Mouse (Mus musculus) myocyte (in vitro differentiated cells): Measurements from ENCODE around the gene Cuzd1. TPM values are rescaled to one million over a fixed set of nuclear protein-coding genes. Genes with fewer than 3 reads are reported as not detected.

Experiments
- H3K27me3 ChIP-seq: one replicate; pipeline ENCODE4 v1.6.1; 2011; ENCODE audit not compliant: control insufficient read depth, insufficient read depth, insufficient read length
- H3K36me3 ChIP-seq: one replicate; pipeline ENCODE4 v1.6.1; 2011; ENCODE audit not compliant: control insufficient read depth, insufficient read depth
- H3K4me2 ChIP-seq: one replicate; pipeline ENCODE4 v1.6.1; 2011; ENCODE audit warnings: low read depth, control low read depth
- H3K4me3 ChIP-seq: one replicate; pipeline ENCODE4 v1.5.1; 2011; ENCODE audit warnings: mild to moderate bottlenecking, control low read depth, moderate library complexity
- H3K79me2 ChIP-seq: one replicate; pipeline ENCODE4 v1.6.1; 2011; ENCODE audit not compliant: control insufficient read depth, insufficient read depth
- H3ac ChIP-seq: one replicate; pipeline ENCODE4 v1.6.1; 2011; ENCODE audit not compliant: control insufficient read depth, insufficient read length
- CEBPB ChIP-seq: IDR thresholded peaks from 2 replicates; pipeline ENCODE4 v1.6.1; 2011; ENCODE audit warnings: mild to moderate bottlenecking, moderate library complexity; ENCODE audit not compliant: poor library complexity, insufficient read depth, severe bottlenecking
- E2F4 ChIP-seq: IDR thresholded peaks from one replicate; pipeline ENCODE4 v1.6.1; 2011; ENCODE audit warnings: mild to moderate bottlenecking, control low read depth, moderate library complexity; ENCODE audit not compliant: insufficient read depth
- MAX ChIP-seq: IDR thresholded peaks from one replicate; pipeline ENCODE4 v1.6.1; 2011; ENCODE audit warnings: low read depth, mild to moderate bottlenecking, control low read depth
- MYOD1 ChIP-seq, 3 experiments: IDR thresholded peaks; one replicate each; pipeline ENCODE4 v1.6.1; 2011; ENCODE audit warnings: control low read depth in 2 of 3, low read depth in 2 of 3, mild to moderate bottlenecking in 2 of 3, moderate library complexity in 1 of 3; ENCODE audit not compliant: insufficient read length in 2 of 3, control insufficient read depth in 1 of 3
- MYOG ChIP-seq, 3 experiments: IDR thresholded peaks; one replicate each; pipeline ENCODE4 v1.6.1; 2011; ENCODE audit warnings: control low read depth in 2 of 3, low read depth in 2 of 3, mild to moderate bottlenecking in 2 of 3; ENCODE audit not compliant: insufficient read length in 2 of 3, control insufficient read depth in 1 of 3, insufficient read depth in 1 of 3
- POLR2A ChIP-seq: IDR thresholded peaks from one replicate; pipeline ENCODE4 v1.6.1; 2011; ENCODE audit warnings: low read depth, mild to moderate bottlenecking, control low read depth, moderate library complexity; ENCODE audit not compliant: insufficient read length
- POLR2AphosphoS2 ChIP-seq: IDR thresholded peaks from one replicate; pipeline ENCODE4 v1.6.1; 2011; ENCODE audit warnings: low read depth, control low read depth; ENCODE audit not compliant: insufficient read length
- REST ChIP-seq: IDR thresholded peaks from one replicate; pipeline ENCODE4 v1.6.1; 2011; ENCODE audit warnings: mild to moderate bottlenecking, control low read depth, moderate library complexity; ENCODE audit not compliant: insufficient read depth, insufficient read length
- SRF ChIP-seq: IDR thresholded peaks from one replicate; pipeline ENCODE4 v1.6.1; 2011; ENCODE audit warnings: low read depth; ENCODE audit not compliant: control insufficient read depth, insufficient read length
- TCF12 ChIP-seq: IDR thresholded peaks from one replicate; pipeline ENCODE4 v1.6.1; 2011; ENCODE audit warnings: mild to moderate bottlenecking, control low read depth; ENCODE audit not compliant: poor library complexity, insufficient read depth, severe bottlenecking
- TCF3 ChIP-seq: IDR thresholded peaks from one replicate; pipeline ENCODE4 v1.6.1; 2011; ENCODE audit warnings: low read depth, control low read depth; ENCODE audit not compliant: insufficient read length
- USF1 ChIP-seq: IDR thresholded peaks from one replicate; pipeline ENCODE4 v1.6.1; 2011; ENCODE audit warnings: low read depth, mild to moderate bottlenecking, control low read depth, moderate library complexity
- polyA plus RNA-seq: library from polyadenylated mRNA; unstranded; fragments of >200 nt; fragmentation: generic; extraction: Trizol; gene quantifications from one replicate; pipeline ENCODE4 v1.2.1, GENCODE M21; 2012; ENCODE audit warnings: missing spikeins

Gene Cuzd1
- polyA plus RNA-seq = not detected

DNA sequence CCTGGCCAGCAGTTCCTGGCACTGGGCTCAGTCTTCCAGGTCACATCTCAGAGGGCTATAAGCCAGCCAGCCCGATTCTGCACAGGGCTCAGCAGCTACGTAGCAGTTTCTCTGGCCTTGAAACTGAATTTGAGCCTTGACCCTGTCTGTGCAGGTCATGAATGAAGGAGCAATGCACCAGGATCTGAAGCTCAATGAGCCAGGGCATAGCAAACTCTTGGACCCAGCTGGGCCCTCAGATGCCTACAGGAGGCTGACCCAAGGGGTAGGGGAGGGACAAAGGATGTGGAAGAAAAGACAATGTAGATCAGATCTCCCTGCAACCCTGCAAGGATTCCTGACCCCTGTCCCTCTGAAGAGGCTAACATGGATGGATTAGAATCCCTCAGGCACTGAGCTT, at the start of gene Cuzd1:
Cuzd1 (minus strand) TSS at position 101 of the 400 bp plus-strand sequence.
- no peaks in the 10 kb centered on the region for H3K79me2 ChIP-seq
- TF ChIP-seq POLR2A (no peak), MAX (no peak), CEBPB (no peak), REST (no peak), SRF (no peak), MYOG (IDR thresholded peaks at IDR 0.05; ENCODE audit: control insufficient read depth in 1 of 3, insufficient read depth in 1 of 3, insufficient read length in 2 of 3, low read depth in 2 of 3) (no peak), USF1 (no peak), TCF3 (no peak), TCF12 (no peak)
- no peak within 1 kb of the TSS for H3K4me2 ChIP-seq
- no peak within 1 kb of the TSS for H3K4me3 ChIP-seq
- no peak within 1 kb of the TSS for H3ac ChIP-seq
- no peaks in the 10 kb centered on the region for H3K36me3 ChIP-seq
- no peaks in the 10 kb centered on the region for H3K27me3 ChIP-seq

DNA sequence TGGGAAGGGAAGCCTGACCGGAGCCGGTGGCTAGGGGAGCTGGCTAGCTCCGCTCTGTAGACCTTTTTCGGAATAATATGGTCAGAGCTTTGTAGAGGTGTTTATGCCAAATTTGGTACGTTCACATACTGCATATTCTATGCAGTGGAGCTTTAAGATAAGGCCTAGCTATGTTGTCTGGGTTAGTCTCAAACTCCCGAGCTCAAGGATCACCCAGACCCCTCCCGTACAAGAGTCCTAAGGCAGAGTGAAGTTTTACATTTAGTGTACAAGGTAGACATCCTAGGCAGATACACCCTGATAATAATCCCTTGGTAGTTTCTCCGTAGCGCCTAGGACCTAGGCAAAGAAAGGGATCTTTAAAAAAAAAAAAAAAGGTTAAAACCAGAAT, 49.4 kb upstream of the Cuzd1 start:
- no peaks in the 10 kb centered on the region for H3K27me3 ChIP-seq
- H3K4me3 ChIP-seq = peak overlapping the region; percentile 37
- H3K79me2 ChIP-seq = peaks cover 6% of the 10 kb centered on the region
- H3ac ChIP-seq = peak overlapping the region; percentile 85
- TF ChIP-seq SRF = no peak
- no peak for TF ChIP-seq USF1
- TF ChIP-seq MAX = no peak
- TF ChIP-seq POLR2AphosphoS2 = no peak
- no peak for TF ChIP-seq MYOD1 (IDR thresholded peaks at IDR 0.05; ENCODE audit: control insufficient read depth in 1 of 3, insufficient read length in 2 of 3, low read depth in 2 of 3)
- no peak for TF ChIP-seq CEBPB
- TF ChIP-seq MYOG (IDR thresholded peaks at IDR 0.05; ENCODE audit: control insufficient read depth in 1 of 3, insufficient read depth in 1 of 3, insufficient read length in 2 of 3, low read depth in 2 of 3) = no peak
- TF ChIP-seq TCF12 = no peak
- no peak for TF ChIP-seq REST
- no peak for TF ChIP-seq POLR2A
- no peak for TF ChIP-seq TCF3
- TF ChIP-seq E2F4 = no peak
- no peaks in the 10 kb centered on the region for H3K36me3 ChIP-seq
- H3K4me2 ChIP-seq = peak overlapping the region; percentile 89

DNA sequence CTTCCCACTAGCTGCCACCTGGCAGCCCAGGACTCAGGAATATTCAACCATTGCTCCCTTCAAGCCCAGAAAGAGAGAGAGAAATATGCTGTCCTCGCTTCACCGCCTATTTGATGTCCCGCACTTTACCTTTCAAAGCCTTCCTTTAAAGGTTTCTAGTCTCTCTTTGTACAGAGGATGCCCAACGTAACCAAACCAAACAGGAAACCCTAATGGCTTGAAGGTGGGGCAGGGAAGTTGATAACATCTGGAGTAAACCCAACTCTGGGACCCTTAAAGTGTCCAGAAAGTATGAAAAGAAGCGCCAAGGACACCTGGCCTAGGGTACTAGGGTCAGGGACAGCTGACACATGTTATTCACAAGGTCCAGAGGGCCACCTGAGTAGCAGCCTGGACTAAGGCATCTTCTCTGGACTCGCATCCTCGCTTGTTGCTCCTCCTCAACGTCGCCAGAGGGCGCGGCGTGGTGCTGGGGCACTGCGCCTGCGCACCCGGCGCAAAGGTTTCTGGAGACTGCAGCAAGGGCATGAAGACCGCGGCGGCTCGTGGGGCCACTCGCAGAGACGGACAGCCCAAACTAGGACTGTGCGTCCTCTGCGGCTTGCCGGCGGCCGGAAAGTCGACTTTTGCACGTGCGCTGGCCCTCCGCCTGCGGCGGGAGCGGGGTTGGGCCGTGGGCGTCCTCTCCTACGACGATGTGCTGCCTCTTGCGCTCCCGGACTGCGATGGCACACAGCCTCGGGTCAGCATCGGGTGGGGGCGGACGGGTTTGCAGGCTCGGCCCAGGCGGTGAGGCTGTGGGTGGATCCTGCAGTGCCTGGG, 48.8 kb upstream of the Cuzd1 start, which contains the start of gene Pstk:
Pstk (plus strand) TSS at position 494 of the 822 bp plus-strand sequence.
- Histone ChIP-seq H3K27me3 (no peaks in the 10 kb centered on the region), H3K79me2 (peaks cover 6% of the 10 kb centered on the region), H3ac (peak within 1 kb of the TSS; percentile 85), H3K4me3 (peak within 1 kb of the TSS; percentile 37), H3K36me3 (no peaks in the 10 kb centered on the region), H3K4me2 (peak within 1 kb of the TSS; percentile 89)
- TF ChIP-seq REST (no peak), POLR2A (peak; percentile 99), POLR2AphosphoS2 (peak; percentile 96), MYOG (IDR thresholded peaks at IDR 0.05; ENCODE audit: control insufficient read depth in 1 of 3, insufficient read depth in 1 of 3, insufficient read length in 2 of 3, low read depth in 2 of 3) (peak in 2 of 3 experiments; percentile 18 to 41), TCF12 (no peak), CEBPB (no peak), MYOD1 (IDR thresholded peaks at IDR 0.05; ENCODE audit: control insufficient read depth in 1 of 3, insufficient read length in 2 of 3, low read depth in 2 of 3) (peak in 2 of 3 experiments; percentile 1 to 19)

DNA sequence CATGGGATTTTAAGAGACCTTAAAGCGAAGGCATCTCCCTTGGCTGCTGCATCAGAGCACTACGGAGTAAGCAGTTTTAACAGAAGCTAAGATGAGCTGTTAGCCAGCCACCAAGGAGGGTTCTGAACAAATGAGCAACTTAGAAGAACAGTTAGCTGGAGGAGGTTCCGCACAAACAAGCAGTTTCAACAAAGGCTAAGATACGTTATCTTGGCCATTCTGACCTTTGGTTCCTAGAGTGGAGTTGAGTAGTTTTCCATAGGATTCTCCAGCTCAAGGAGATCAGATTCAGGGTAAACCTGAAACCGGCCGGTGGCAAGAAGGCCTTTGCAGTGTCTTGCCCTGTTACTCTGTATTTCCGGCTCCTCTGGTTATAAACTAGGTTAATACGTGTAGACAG, 42.0 kb upstream of the Cuzd1 start:
- no peak for TF ChIP-seq POLR2AphosphoS2
- no peak for TF ChIP-seq USF1
- no peak for TF ChIP-seq TCF3
- TF ChIP-seq E2F4 = no peak
- TF ChIP-seq MYOD1 (IDR thresholded peaks at IDR 0.05; ENCODE audit: control insufficient read depth in 1 of 3, insufficient read length in 2 of 3, low read depth in 2 of 3) = no peak
- no peak for TF ChIP-seq CEBPB
- no peak for TF ChIP-seq MYOG (IDR thresholded peaks at IDR 0.05; ENCODE audit: control insufficient read depth in 1 of 3, insufficient read depth in 1 of 3, insufficient read length in 2 of 3, low read depth in 2 of 3)
- no peak for TF ChIP-seq POLR2A
- no peak for TF ChIP-seq TCF12
- TF ChIP-seq SRF = no peak
- no peak for TF ChIP-seq REST
- TF ChIP-seq MAX = no peak
- Histone ChIP-seq H3K4me2 (no peak overlapping the region), H3K79me2 (peaks cover 16% of the 10 kb centered on the region), H3K4me3 (no peak overlapping the region), H3K36me3 (peaks cover 5% of the 10 kb centered on the region), H3K27me3 (no peaks in the 10 kb centered on the region), H3ac (no peak overlapping the region)
